Mouse (Mus musculus): Measurements from ENCODE around the gene Fyb2.

DNA sequence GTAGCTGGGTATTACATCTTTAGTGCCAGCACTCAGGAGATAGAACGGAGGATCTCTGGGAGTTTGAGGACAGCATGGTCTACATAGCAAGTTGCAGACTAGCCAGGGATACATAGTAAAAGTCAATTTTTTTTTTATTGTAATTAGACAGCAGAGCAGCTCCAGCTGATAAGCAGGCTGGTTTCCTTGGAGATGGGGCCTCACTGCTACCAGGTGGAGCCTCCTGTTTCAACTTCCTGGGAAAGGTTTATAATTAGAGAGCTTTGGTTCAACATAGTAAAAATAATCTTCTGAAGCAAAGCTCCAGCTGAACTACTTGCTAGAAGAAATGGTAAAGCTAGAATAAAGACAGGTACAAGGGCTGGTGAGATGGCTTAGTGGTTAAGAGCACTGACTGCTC, 136.8 kb downstream of the Fyb2 start:
- TF ChIP-seq FLI1 (IDR thresholded peaks at IDR 0.05; ENCODE audit: low read length) (no peak), GATA1 (IDR thresholded peaks at IDR 0.05; ENCODE audit: borderline replicate concordance, low read length) (no peak)

Data from megakaryocyte, embryonic 14.5 days (primary cell).